Mouse (Mus musculus) CD4-positive helper T cell, adult 2 months (primary cell): ENCODE results near the gene Dirc2.
A peak's percentile ranks its signal among the peaks of the same experiment; 100 is the strongest.

Experiments
- DNase-seq: peaks from one replicate; pipeline ENCODE4 v3.0.0-alpha.2; 2012; ENCODE audit warnings: low read depth, missing footprints, low spot score

The Dirc2 gene

GRCm38 (mm10) chr16:35739548-35739947, 29.6 kb downstream of the Dirc2 start:
- no peak for DNase-seq

GRCm38 (mm10) chr16:35738096-35738767, 30.9 kb downstream of the Dirc2 start:
- no peak for DNase-seq

GRCm38 (mm10) chr16:35734038-35734437, 35.1 kb downstream of the Dirc2 start:
- DNase-seq = peak; percentile 68

- DNase-seq = no peak
Observed at GRCm38 (mm10) chr16:35732096-35732495, 37.1 kb downstream of the Dirc2 start.

GRCm38 (mm10) chr16:35729151-35729738, 39.9 kb downstream of the Dirc2 start:
- DNase-seq = no peak

GRCm38 (mm10) chr16:35726601-35727000, 42.6 kb downstream of the Dirc2 start:
- no peak for DNase-seq

- DNase-seq = no peak
Observed at GRCm38 (mm10) chr16:35724561-35724960, 44.6 kb downstream of the Dirc2 start.

GRCm38 (mm10) chr16:35717761-35718160, 51.4 kb downstream of the Dirc2 start:
- DNase-seq = no peak

GRCm38 (mm10) chr16:35716257-35716656, 52.9 kb downstream of the Dirc2 start:
- no peak for DNase-seq

GRCm38 (mm10) chr16:35715771-35716170, 53.4 kb downstream of the Dirc2 start:
- DNase-seq = no peak

GRCm38 (mm10) chr16:35715350-35715749, 53.8 kb downstream of the Dirc2 start:
- no peak for DNase-seq

GRCm38 (mm10) chr16:35714689-35715088, 54.5 kb downstream of the Dirc2 start:
- DNase-seq = no peak

GRCm38 (mm10) chr16:35713606-35714005, 55.5 kb downstream of the Dirc2 start:
- no peak for DNase-seq

GRCm38 (mm10) chr16:35711004-35711403, 58.2 kb downstream of the Dirc2 start:
- DNase-seq = no peak

- no peak for DNase-seq
Observed at GRCm38 (mm10) chr16:35707004-35707403, 62.2 kb downstream of the Dirc2 start.

GRCm38 (mm10) chr16:35704796-35705195, 64.4 kb downstream of the Dirc2 start:
- no peak for DNase-seq

GRCm38 (mm10) chr16:35703763-35704679, 65.1 kb downstream of the Dirc2 start:
- no peak for DNase-seq

GRCm38 (mm10) chr16:35701823-35702222, 67.3 kb downstream of the Dirc2 start:
- no peak for DNase-seq

GRCm38 (mm10) chr16:35696103-35696502, 73.1 kb downstream of the Dirc2 start:
- DNase-seq = peak; percentile 69

GRCm38 (mm10) chr16:35694250-35694846, 74.8 kb downstream of the Dirc2 start:
- DNase-seq = no peak

GRCm38 (mm10) chr16:35691606-35692005, 77.5 kb downstream of the Dirc2 start:
- no peak for DNase-seq

- DNase-seq = no peak
Observed at GRCm38 (mm10) chr16:35686491-35686890, 82.7 kb downstream of the Dirc2 start.
